Mouse (Mus musculus) brain, adult 10 weeks (tissue): Measurements from ENCODE around the gene Phb. TPM values are rescaled to one million over a fixed set of nuclear protein-coding genes. Genes with fewer than 3 reads are reported as not detected.

Experiments used
- polyA plus RNA-seq: library from polyadenylated mRNA; stranded (reverse); fragments of 350-450 nt; fragmentation: Illumina TruSeq; extraction: RNeasy Lipid Tissue Mini Kit (QIAGEN cat#74804); gene quantifications from one replicate; pipeline ENCODE4 v1.2.3, GENCODE M21; 2015; ENCODE audit warnings: low read depth, low replicate concordance

Gene Phb
- 196 TPM for polyA plus RNA-seq

DNA sequence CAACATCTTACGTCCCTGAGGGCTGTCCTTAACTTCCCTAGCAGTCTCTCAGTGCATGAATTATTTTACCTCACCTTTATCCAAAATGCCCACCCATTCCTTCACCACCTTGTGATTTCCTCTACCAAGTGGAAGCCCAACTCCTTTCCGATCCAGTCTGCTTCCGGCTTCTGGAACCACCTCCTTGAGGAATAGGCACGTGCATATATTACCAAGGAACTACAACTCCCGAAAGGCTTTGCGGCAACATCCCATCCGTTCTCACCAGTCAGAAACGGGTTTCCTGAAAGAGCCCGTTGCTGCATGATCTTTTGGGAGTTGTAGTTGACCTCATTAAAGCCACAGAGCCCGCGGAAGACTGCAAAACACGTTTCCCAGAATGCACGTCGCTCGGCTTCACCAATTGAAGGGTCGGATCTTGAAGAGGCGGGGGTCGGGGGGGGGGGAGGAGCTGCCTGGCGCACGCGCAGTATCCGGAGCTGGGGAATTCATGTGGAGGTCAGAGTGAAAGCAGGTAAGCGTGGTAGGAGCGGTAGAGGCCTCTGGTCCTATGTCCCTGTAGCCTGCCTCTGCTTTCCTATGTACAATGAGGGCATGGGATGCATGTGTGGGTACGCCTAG is at the start of gene Phb:
TSS of gene Phb (plus strand) at position 429 of the 621 bp plus-strand sequence.

DNA sequence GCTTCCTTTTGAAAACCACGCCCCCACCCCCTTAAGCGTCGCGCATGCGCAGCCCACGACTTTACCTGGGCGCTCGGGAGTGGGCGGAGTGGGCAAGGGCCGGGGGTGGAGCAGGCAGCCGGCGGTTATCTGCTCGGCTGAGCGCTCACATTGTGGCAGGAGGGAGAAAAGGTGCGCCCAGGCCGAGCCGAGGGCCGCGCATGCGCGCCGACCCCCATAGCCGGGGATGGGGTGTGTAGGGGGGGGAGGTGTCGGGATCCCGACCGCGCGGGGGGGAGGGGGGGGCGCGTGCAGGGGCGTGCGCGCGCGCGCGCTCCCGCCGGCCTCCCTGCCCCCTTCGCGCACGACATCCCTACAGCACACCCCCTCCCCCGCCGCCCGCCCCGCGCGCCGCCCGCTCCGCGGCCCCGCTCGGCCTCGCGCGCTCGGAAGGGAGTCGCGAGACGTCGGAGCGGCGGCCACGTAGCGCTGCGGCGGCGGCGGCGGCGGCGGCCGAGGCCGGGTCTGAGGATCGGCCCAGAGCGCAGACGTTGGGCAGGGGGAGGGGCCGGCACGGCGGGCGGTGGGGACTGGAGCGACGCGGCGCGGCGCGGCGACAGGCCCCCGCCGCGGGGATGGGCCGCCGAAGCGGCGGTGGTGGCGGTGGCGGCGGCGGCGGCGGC is 45.9 kb downstream of the Phb start, which contains the start of gene Zfp652:
TSS of gene Zfp652 (plus strand) at position 111 of the 662 bp plus-strand sequence.

DNA sequence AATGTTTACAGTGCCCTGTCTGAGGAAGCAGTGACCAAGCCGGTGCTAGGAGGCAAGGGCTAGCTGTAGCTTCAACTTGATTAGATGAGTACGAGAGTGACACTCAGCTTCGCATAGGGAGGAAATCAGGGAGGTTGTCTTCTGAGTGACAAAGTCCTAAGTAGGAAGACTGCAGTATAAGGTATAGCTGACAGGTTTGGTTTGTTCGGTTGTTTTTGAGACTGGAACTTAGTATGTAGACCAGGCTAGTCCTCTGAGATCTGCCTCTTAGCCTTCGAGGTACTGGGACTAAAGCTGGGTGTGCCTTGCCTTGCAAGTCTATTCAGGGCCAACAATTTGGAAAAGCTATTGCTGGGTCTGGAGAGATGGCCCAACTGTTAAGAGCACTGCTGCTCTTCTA is 56.5 kb downstream of the Phb start, which contains the start of gene B130006D01Rik:
TSS of gene B130006D01Rik (plus strand) at position 301 of the 400 bp plus-strand sequence.

Other genes with a start within 250 kb of the Phb start
- 25.6 TPM for gene Nxph3, start 152.4 kb upstream of the Phb start, polyA plus RNA-seq
- gene Ngfr, start 79.2 kb upstream of the Phb start, polyA plus RNA-seq: 1.6 TPM
- gene Zfp652, start 45.7 kb downstream of the Phb start, polyA plus RNA-seq: 15.5 TPM
- not detected for gene B130006D01Rik, start 56.6 kb downstream of the Phb start, polyA plus RNA-seq
- gene Phospho1, start 157.5 kb downstream of the Phb start, polyA plus RNA-seq: 48.4 TPM
- 15.0 TPM for gene Gngt2, start 170.3 kb downstream of the Phb start, polyA plus RNA-seq
- 5.3 TPM for gene Abi3, start 175.5 kb downstream of the Phb start, polyA plus RNA-seq
- not detected for gene B4galnt2, start 247.9 kb downstream of the Phb start, polyA plus RNA-seq